Mouse (Mus musculus) thymus, postnatal 10 days (tissue): ENCODE data around the gene Atp5mpl.
"Not testable (repeated sequence)": the region's sequence is repeated elsewhere in the genome, so short reads cannot be mapped to it uniquely, and the experiment has no call there.

Experiments used
- DNase-seq, 2 experiments: peaks; one replicate each; pipeline ENCODE4 v3.0.0; 2021; ENCODE audit warnings: low spot score in 2 of 2

Atp5mpl gene

GRCm38 (mm10) chr12:111950486-111950885, 16.3 kb downstream of the Atp5mpl start:
- DNase-seq: no peak

- DNase-seq: peak; percentile 35 to 36
Observed at GRCm38 (mm10) chr12:111946716-111947115, 20.1 kb downstream of the Atp5mpl start.

DNA sequence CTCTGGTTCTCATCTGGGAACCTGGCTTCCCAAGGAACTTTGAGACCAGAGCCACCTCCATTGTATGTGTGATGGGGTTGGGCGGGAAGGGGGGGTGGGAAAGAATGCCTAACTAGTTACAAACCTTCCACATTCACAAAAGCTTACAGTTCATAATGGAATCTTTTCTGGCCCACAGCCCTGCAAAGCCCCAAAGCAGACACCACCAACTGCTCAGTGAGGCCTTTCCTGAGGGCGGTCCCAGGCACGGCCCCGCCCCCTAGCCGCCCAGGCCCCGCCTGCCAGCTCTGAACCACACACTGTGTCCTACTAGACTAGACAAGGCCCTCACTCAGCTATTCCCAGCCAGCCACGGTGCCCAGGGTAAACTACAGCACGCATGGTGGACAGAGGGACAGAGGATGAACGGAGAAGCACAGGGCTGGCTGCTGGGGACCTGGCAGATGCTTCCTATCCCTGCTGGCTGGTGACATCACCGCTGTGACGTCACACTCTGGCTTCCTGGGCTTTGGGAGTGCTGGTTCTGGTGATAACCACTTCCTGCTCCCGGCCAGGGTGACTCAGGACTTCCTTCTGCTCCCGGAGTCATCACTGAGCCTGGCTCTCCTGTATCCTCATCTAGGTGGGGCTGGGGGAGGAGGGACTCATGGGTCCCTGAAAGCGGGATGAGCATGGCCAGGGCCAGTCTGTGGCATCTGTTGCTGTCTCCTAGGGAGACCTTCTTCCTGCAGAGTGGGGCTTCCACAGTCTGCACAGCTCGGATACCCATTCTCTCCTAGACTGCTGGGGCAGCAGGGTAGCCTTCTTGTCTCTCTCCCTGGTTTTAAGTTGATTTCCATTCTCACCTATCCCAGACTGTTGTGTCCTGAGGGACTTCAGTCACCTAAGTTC, 20.8 kb downstream of the Atp5mpl start:
- DNase-seq: not testable (repeated sequence)

DNA sequence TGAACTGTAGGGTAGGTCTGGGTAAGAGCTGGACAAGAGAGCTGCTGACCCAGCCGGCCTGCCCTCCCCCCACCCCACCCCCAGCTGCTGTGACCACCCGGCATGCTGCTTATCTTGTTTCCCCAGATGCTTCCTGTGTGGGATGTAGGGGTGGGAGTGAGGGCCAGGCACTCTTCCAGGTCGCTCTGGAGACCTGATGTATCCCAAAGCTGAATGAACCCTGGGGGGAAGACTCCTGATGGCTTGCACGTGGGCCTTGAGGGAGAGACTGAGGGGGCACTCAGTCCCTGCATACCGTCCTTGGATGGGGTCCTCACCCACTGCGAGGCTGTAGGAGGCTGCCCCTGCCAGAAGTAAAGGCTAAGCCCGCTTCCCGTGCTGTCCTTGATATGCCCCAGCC, 21.7 kb downstream of the Atp5mpl start:
- no peak for DNase-seq

- DNase-seq: not testable (repeated sequence)
Observed at GRCm38 (mm10) chr12:111944065-111944987, 22.5 kb downstream of the Atp5mpl start.

- no peak for DNase-seq
Observed at GRCm38 (mm10) chr12:111943421-111944064, 23.2 kb downstream of the Atp5mpl start.

DNA sequence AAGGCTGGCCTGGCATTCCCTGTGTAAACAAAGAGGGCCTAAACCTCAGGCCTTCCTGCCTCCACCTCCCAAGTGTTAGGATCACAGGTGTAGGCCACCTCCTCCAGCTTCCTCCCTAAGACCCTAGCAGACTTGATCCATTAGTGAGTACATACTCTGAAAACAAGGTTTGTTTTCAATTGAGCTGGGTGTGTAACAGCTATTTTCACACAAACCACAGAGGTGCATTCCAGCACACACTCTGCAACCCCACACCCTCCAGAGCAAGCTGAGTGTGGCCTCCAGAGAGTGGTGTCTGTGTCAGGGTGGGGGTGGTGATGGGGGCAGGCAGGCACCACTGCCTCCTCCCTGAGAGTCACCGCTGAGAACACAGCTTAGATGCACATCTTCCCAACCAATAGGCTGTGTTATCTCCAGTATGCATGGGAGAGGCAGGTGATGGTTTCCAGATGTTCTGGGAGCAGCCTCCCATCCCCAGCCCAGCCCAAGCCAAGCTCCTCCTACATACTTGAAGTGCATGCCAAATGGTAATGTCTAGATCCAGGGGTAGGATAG, 28.1 kb downstream of the Atp5mpl start:
- DNase-seq: no peak

DNA sequence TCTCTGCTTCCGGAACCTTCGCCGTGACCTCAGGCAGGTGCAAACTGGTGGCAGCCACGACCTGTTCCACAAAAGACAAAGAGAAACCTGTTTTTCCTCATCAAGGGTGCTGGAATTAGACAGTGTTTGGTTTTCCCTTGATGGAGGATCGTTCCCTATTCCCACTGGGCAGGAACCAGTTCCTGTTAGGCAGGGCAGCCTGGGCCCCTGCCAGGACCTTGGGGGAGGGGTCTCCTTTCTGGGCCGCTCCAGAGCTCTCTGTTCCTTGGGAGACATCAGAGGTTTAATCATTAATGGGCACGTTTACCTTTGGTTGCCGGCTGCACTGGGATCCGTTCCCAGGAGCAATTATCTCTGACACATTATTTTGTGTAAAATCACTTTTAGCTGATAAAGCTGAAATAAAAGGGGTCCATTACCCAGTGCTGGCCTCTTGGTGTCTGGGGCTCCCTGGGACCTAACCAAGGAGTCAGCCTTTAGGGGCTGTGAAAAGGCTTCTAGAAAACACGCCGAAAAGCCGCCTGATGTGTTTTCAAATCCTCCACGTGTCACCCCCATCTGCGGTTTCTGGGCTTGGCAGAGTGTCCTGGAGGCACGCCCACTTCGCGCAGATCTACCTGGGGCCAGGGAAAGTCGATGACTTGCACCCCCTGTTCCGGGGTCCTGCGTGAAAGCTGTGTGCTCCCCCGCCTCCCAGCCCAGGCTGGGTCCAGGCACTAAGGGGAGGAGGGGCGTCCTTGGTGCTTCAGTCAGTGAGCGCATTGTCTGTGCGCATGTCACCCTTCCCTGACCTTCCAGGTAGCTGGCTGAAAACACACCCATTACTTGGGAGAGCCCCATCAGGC, 29.8 kb downstream of the Atp5mpl start:
- DNase-seq: no peak

- DNase-seq: no peak
Observed at GRCm38 (mm10) chr12:111933971-111934370, 32.8 kb downstream of the Atp5mpl start.

- DNase-seq: no peak
Observed at GRCm38 (mm10) chr12:111933032-111933704, 33.6 kb downstream of the Atp5mpl start.

DNA sequence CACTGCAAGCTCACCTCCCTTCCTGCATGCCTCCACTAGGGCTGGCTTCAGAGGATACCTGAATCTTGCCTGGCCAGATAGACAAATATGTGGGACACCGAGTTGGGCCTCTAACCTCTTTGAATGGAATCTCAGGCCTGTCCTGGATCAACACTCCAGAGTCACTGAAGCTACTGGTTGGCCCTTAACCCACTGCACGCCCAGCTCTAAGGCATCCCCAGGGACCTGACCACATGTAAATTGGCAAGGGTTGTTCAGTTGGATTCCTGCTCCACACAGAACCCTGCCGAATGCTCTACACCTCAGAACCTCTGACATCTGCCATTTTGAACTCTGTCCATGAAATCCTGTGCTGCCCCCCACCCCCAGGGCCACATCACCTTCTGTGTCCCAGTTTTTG, 34.3 kb downstream of the Atp5mpl start:
- DNase-seq: no peak

DNA sequence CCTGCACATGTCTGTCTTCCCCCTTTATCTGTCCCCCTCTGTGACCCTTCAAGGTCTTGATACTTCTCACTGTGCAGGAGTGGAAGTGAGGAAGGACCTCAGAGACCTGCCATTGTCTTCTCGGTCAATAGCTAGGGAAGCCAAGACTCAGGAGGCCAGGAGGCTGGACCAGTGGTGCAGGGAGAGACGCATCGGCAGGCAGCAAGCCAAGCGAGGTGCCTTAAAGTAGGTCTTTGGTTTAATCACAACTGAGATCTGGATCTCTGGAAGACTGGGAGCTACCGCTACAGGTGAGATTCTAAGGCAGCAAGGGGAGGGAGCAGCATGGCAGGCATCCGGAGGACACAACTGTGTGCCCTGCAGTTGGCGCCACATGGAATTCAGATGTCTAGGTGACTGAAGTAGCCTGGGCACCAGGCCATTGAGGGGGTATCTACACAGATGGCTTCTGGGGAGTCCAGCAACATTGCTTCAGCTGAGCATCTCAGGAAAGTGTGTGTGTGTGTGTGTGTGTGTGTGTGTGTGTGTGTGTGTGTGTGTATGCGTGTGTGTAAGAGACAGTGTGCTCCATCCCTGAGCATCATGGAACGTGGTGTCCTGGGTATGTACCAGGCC, 35.3 kb downstream of the Atp5mpl start:
- DNase-seq: no peak

GRCm38 (mm10) chr12:111928411-111928966, 38.3 kb downstream of the Atp5mpl start:
- no peak for DNase-seq

GRCm38 (mm10) chr12:111927338-111927737, 39.4 kb downstream of the Atp5mpl start:
- no peak for DNase-seq

- no peak for DNase-seq
Observed at GRCm38 (mm10) chr12:111923117-111923516, 43.7 kb downstream of the Atp5mpl start.

DNA sequence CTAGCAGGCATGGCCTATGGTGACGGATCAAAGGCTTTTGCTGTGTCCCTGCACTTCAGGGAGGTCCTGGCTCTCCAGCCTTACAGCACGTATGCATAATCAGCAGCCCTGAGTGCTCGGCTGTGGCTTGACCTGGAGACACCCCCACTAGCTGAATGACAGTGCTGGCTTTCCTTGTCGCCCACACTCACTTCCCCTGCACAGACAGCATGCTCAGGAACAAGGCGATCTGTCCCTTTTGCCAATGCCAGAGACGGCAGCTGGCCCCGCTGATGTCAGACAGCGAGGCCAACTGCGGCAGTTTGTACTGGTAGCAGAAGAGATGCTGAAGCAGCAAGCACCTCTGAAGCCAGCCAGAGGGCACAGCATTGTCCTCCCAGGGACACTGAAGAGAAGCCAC, 46.7 kb downstream of the Atp5mpl start:
- DNase-seq: no peak

DNA sequence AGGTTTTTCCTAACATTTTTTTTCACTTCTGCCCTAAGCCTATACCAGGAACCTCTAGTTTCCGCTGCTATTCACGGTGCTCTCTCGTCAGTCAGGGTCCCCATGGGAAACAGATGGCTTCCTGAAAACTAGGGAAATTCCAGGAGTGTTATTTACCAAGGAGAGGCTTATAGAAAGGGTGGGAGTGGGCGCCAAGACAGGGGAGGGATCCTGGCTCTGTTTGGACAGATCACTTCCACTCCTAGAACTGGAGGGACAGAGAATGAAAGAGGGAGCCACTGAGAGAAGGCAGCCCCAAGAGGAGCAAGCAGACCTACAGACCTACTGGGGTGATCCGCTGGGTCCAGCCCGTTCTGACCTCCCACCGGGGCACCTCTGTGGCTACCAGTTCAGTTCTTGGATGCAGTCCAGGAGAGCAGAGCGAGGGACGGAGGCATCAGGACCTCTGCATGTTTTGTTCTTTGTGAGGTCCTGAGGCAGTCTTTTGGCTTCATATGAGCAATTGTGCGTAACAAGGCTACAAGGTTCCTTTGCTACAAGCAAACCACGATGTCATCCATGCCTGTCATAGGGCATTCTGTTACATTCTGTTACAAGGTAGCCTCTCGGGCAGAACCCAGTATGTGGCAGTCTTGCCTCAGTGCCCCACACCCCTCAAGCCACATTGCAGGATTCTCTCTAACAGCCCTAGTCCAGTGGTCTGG, 50.1 kb downstream of the Atp5mpl start:
- no peak for DNase-seq

- no peak for DNase-seq
Observed at GRCm38 (mm10) chr12:111915781-111916180, 51.0 kb downstream of the Atp5mpl start.

DNA sequence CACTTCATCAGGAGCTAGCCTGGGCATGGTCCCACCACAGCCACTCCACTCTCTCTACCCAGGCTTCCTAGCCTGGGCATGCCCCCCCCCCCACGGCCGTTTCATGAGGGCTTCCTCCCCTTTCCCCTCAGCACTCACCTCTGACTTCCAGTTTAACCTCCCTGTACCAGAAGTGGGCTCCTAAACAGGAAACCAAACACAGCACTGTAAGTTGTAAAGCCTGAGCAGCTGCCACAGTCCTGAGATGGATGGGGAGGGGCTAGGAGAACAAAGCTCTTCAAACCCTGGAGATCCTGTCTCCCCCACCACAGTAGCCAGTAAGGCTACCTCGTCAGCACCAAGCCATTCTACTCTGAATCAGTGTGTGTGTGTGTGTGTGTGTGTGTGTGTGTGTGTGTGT, 52.7 kb downstream of the Atp5mpl start:
- DNase-seq: peak; percentile 55 to 56
